Mouse (Mus musculus) erythroblast, adult 5-6 weeks (primary cell): ENCODE results near the gene Slc35f4. TPM values are rescaled to one million over a fixed set of nuclear protein-coding genes. Genes with fewer than 3 reads are reported as not detected.

Experiments
- ATAC-seq: replicated peaks from 2 replicates; pipeline ENCODE4 v1.8.0; 2016; ENCODE audit warnings: moderate number of reproducible peaks, mild to moderate bottlenecking, moderate TSS enrichment, inconsistent platforms; ENCODE audit not compliant: poor library complexity, low FRiP score, severe bottlenecking
- total RNA-seq, 2 experiments: library from RNA; stranded (forward) in 1 of 2; stranded (reverse) in 1 of 2; fragments of 150-400 nt in 1 of 2; fragments of 200-764, 138-1000 nt in 1 of 2; gene quantifications; 2 replicates each; pipeline versions ENCODE4 v1.2.3 to v1.2.4; 2015 to 2017; ENCODE audit warnings: low replicate concordance in 2 of 2

Slc35f4 gene
- total RNA-seq (2015; ENCODE audit: low replicate concordance) (not detected in 2 replicates), total RNA-seq (2017; ENCODE audit: low replicate concordance) (not detected in 2 replicates)

GRCm38 (mm10) chr14:49525931-49526291 is at the start of gene Slc35f4:
Gene Slc35f4 (minus strand): TSS chr14:49526046.
- no peak for ATAC-seq

GRCm38 (mm10) chr14:49568369-49568768 is 42.5 kb upstream of the Slc35f4 start:
- ATAC-seq: no peak

GRCm38 (mm10) chr14:49560706-49561105 is 34.9 kb upstream of the Slc35f4 start:
- no peak for ATAC-seq

GRCm38 (mm10) chr14:49540104-49540503 is 14.3 kb upstream of the Slc35f4 start:
- no peak for ATAC-seq

- no peak for ATAC-seq
Observed at GRCm38 (mm10) chr14:49525176-49525930, 493 bp downstream of the Slc35f4 start.

GRCm38 (mm10) chr14:49524665-49525064 is 1.2 kb downstream of the Slc35f4 start:
- ATAC-seq: no peak

GRCm38 (mm10) chr14:49515096-49515665 is 10.7 kb downstream of the Slc35f4 start:
- ATAC-seq: no peak

GRCm38 (mm10) chr14:49514137-49514536 is 11.7 kb downstream of the Slc35f4 start:
- ATAC-seq: no peak

GRCm38 (mm10) chr14:49495192-49495591 is 30.7 kb downstream of the Slc35f4 start:
- no peak for ATAC-seq

- ATAC-seq: no peak
Observed at GRCm38 (mm10) chr14:49493793-49494192, 32.1 kb downstream of the Slc35f4 start.

GRCm38 (mm10) chr14:49492506-49492905 is 33.3 kb downstream of the Slc35f4 start:
- no peak for ATAC-seq

GRCm38 (mm10) chr14:49476602-49477001 is 49.2 kb downstream of the Slc35f4 start:
- ATAC-seq: no peak

- ATAC-seq: no peak
Observed at GRCm38 (mm10) chr14:49461761-49462160, 64.1 kb downstream of the Slc35f4 start.

- ATAC-seq: no peak
Observed at GRCm38 (mm10) chr14:49460799-49461198, 65.0 kb downstream of the Slc35f4 start.

- no peak for ATAC-seq
Observed at GRCm38 (mm10) chr14:49454283-49454914, 71.4 kb downstream of the Slc35f4 start.

GRCm38 (mm10) chr14:49453782-49454181 is 72.1 kb downstream of the Slc35f4 start:
- ATAC-seq: no peak

- no peak for ATAC-seq
Observed at GRCm38 (mm10) chr14:49447669-49448068, 78.2 kb downstream of the Slc35f4 start.

- no peak for ATAC-seq
Observed at GRCm38 (mm10) chr14:49446461-49446860, 79.4 kb downstream of the Slc35f4 start.

- ATAC-seq: no peak
Observed at GRCm38 (mm10) chr14:49436811-49437210, 89.0 kb downstream of the Slc35f4 start.

- no peak for ATAC-seq
Observed at GRCm38 (mm10) chr14:49431821-49432220, 94.0 kb downstream of the Slc35f4 start.

GRCm38 (mm10) chr14:49392482-49392881 is 133.4 kb downstream of the Slc35f4 start:
- no peak for ATAC-seq
